Mouse (Mus musculus) cerebellum, postnatal 10 days (tissue): ENCODE measurements around the gene Csnk2b.
A peak's percentile ranks its signal among the peaks of the same experiment; 100 is the strongest.

ENCODE experiments used
- DNase-seq, 2 experiments: peaks; one replicate each; pipeline ENCODE4 v3.0.0; 2021; ENCODE audit warnings: mixed read lengths in 2 of 2

The Csnk2b gene

DNA sequence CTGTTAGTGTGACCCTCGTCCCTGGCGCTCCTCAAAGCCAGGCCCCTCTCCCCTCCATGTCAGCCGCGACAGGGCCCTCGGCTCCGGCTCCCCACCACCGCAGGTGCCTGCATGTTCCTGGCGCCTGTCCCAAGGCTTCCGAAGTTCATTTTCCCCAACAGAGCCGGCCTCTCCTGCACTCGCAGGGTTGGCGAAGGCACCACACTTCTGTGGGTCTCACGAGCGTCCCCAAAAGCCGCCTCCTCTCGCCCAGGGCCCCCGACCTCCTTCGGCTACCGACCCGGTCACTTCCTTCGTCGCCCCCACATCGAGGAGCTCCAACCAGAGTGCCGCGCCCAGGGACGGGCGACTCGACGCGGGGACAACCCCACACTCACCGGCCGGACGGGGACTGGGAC lies 1.1 kb downstream of the Csnk2b start:
- DNase-seq = peak; percentile 72 to 80

DNA sequence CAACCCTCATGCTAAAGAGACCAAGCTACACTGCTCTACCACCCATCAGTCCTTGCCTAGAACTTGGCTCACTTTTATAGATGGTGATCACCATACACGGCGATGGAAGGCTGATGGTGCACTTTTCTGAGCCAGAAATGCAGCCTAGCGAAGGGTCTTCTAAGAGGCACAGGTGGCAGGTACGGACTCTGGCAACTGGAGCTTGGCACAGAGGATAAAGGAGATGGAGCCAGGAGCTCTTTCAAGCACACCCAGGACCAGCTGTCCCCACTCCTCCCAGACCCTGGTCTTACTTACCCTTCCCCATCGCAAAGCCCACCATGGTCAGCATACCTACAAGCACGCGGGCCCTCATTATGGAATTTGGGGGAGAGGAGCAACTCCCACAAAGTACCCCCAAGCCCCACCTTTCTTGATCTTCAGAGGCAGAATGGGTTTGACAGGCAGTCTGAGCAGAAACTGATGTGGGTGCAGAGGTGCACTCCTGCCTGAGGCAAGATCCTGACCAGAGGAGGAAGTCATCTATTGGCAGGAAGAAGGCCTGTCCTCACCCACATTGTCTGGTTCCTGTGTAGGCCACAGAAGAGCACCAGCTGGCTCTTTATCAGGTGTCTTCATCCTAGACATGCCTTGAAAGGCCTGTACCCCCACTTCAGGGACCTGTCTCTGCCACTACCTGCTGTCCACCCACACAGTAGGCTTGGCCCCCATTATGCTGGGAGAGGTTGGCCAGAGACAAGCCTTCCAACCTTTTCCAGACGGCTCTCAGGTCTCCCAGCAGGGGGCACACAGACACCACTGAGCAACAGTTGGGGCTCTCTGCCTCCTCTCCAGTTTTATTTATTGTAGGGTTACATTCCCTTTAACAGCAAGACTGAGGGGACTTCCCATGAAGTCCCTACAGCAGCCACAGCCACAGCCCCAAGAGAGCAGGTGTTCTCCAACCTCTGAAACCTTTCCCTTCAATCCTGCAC lies 6.5 kb downstream of the Csnk2b start, which contains the start of gene Ly6g5b:
TSS of gene Ly6g5b (minus strand) at position 383 of the 974 bp plus-strand sequence.
- DNase-seq = peak; percentile 68 to 70

DNA sequence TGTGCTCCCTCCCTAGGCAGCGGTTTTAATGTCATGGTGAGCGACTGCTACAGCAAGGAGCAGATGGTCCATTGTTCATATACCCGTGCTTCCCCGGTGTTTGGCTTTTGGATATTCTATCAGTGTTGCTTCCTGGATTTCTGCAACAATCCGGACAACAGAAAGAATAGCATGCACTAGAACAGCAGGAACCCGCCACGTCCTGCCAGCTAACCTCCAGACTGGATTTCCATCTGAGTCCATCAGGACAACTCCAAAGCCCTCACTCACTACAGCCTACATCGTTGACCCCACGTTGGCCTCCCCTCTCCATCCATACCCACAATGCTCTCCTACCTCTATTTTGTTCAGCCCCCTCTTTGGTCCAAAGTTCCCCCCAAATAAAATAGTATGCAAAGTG lies 10.1 kb downstream of the Csnk2b start:
- DNase-seq = no peak

DNA sequence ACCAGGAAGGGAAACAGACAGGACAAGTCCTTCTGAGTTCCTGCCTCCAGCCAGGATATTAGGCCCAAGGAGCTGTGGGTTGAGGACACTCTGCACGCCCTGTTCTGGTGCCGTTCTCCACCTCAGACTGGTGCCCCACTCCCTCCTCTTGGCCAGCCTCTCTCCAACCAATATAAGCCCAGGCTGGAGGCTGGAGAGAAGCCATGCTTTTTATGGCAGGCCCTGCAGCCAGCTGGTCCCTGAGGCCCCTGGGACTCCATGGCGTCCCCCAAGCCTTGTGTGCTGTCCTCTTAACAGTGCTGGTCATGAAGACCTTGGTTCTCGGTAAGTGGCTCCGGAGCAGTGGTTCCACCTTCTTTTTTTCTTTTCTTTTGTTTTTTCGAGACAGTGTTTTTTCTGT lies 13.8 kb downstream of the Csnk2b start, which contains the start of gene Ly6g5c:
TSS of gene Ly6g5c (plus strand) at position 183 of the 400 bp plus-strand sequence.
- peak; percentile 86 to 90 for DNase-seq

DNA sequence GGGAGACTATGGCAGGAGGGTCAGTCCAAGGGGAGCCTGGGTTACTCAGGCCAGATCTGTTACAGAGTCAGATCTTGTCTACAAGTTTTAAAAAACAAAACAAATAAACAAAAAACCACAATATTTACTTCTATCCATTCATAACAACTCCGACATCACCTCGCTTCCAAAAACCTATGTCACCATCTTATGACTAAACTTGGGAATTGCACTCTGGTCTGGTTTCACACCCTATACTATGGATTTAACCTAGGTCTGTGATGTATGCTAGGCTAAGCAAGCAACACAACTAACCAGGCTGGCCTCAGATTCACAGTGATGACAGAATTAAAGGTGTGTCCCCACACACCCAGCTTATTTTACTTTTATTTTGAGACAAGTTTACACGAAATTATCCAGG lies 15.3 kb downstream of the Csnk2b start:
- no peak for DNase-seq

DNA sequence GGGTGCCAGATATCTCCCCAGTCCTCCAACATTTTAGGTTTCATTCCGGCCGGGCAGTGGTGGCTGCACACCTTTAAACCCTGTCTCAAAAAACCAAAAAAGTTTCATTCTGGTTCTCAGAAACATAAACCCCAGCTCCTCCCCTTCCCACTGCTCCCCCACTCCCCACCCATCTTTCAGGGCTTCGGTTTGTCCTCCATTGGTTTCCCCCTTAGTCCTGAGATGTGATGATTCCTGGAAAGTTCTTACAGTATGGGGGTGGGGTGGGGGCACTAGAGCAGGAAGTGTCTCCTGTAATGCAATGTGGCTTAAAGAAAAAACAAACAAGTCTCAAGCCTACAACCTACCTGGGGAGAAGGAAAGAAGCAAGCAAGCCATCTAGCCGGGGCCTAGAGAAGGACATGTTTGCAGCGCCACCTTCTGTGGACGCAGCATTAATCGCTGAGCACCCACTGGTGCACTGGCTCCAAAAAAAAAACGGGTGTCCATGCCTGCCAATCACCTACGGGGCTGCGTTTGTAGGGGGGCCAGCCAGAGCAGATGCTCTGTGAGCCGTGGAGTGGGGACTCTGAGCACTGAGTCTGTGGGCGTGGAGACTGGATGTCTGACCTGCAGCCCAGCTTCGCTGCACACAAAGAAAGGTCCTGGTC lies 16.0 kb downstream of the Csnk2b start:
- peak; percentile 83 to 84 for DNase-seq

DNA sequence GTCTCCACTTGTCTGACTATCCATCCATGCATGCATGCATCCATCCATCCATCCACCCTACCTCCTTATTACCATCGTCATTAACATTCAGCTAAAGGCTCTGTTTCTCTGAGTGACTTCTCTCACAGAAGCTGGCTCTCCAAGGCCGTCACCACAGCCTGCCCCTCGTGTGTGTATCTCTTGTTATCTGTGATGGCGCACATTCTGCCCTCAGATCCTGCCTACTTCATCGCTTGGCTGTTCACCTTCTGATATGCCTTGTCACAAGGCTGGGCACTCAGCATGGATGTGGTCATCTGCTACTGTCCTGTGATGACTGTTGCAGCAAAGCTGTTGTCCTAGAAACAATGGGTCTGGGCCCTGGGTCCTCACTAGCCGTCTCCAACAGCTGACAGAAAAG lies 17.1 kb downstream of the Csnk2b start:
- DNase-seq = no peak

DNA sequence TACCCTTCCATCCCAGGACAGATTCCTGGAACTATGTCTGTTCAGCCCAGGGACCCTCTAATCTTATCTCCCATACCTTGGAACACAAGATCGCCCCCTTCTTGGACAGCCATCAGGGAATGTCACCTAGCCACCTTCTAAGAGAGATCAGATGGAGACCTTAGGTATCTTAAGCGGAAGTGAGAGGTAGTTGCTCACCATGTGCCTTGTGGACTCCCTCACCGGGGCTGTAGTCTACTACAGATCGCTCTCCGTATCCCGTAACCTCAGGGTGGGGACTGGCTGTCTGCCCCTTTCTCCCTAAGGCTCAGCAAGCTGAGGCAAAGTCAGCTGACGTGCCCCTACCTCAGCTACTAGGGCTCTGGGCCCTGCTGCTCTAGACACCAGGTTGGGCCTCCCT lies 17.8 kb downstream of the Csnk2b start:
- DNase-seq = peak in 1 of 2 experiments; percentile 12

DNA sequence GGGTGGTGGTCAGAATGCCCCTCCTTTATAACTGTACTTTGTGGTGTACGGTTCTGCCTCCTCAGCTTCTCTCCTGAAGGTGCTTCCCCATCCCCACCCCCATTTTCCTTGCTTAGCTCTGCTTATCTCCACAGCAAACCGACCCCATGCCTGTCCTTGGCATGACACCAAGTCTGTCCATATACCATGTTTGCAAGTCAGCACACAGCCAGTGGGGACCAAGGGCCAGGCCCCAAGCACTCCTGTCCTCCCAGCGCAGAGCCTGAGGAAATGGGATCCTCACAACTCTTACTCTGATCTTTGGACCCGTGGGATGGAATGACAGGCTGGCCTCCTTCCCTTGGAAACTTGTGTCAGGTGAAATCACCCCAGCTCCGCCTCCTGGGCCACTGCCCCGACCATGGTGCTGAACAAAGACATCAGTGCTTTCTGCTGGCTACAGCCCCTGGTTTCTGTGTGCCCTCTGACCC lies 18.6 kb downstream of the Csnk2b start:
- DNase-seq = peak; percentile 27 to 43

DNA sequence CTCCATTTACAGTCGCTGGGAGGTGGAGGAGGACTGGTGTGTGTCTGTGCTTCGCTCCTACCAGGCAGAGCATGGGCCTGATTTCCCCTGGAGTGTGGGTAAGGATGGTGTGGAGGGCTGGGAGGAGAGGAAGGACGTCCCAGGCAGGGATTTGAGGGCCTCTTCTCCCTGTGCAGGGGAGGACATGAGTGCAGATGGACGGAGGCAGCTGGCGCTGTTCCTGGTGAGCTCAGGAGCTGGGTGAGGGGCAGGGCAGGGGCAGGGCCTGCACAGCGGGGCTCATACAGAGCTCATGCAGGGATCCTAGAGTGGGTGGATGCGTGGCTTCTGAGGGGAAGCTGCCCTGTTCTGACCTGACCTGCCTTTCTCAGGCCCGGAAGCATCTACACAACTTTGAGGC lies 19.6 kb downstream of the Csnk2b start:
- DNase-seq = peak; percentile 61 to 70

DNA sequence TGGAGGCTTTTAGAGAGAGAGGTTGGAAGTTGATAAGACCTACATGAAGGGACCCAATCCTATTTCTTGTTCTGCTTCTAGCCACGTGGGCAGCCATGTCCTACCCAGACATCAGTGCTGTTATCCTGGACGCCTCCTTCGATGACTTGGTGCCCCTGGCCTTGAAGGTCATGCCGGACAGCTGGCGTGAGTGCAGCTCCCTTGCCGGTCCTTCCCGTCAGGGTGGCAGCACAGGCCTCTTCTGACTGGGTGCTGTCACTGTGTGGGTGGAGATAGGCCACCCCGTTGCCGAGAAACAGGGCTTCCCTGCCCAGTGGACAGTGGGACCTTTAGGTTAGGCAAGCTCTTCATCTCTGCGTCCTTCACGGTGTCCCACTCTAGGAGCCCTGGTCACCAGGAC lies 20.7 kb downstream of the Csnk2b start:
- DNase-seq = no peak

DNA sequence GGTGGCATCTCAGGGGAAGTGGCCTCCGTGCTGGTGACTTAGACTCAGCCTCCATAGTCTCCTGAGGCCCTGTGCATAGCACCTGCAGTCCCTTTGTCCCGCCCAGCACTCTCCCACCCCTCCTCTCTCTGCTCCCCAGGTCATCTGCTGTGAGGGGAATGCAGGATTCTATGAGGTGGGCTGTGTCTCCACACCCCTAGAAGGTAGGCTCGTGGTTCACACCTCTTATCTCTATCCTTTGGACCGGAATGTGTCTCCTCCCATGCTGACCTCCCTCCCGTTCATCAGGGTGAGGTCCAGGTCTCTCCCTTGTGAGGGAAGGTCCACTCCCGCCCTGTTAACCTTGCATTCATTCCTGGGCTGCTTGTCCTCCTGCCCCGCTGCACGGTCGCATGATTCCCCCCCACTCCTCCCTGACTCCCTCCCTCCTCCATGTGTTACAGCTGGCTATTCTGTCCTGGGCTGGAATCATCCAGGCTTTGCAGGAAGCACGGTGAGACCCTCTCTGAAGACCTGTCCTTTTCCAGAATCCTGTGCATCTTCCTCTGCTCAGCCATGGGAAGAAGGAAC lies 21.6 kb downstream of the Csnk2b start:
- DNase-seq = no peak

DNA sequence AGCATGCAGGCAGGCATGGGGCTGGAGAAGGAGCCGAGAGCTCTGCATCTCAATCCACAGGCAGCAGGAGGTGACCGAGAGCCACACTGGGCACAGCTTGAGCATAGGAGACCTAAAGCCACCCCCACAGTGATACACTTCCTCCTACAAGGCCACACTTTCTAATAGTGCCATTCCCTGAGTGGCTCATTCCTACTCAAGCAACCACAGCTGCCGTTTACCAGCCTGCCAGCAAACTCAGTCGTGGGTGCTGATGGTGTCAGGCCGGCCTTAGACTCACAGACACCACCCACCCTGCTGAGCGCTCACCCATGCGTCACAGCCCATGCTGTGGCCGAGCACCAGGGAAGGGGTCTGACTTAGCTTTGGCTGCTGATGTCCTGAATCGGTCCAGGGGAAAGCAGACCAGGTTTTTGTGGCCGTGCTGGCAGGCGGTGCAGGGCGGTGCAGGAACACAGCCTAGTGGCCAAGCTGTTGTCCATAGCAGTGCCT lies 24.6 kb downstream of the Csnk2b start:
- DNase-seq = peak; percentile 78 to 79

DNA sequence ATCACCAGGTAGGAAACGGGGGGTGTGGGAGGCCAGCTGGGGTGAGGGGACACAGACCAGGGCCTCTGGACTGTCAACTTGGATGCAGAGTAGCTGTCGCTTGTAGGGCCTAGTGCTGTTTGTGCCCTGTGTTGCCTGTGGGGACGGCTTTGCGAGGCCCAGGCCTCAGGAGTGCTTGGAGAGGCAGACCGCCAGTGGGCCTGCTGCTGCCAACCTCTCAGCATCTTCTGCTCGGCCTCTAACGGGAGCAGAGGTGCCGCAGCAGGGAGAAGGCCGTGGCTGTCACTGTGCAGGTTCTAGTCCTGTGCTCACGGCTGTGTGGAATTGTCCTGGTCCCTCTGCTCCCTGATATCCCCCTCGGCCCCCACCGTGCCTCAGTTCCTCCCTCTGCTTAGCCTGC lies 25.3 kb downstream of the Csnk2b start:
- peak; percentile 58 to 61 for DNase-seq

DNA sequence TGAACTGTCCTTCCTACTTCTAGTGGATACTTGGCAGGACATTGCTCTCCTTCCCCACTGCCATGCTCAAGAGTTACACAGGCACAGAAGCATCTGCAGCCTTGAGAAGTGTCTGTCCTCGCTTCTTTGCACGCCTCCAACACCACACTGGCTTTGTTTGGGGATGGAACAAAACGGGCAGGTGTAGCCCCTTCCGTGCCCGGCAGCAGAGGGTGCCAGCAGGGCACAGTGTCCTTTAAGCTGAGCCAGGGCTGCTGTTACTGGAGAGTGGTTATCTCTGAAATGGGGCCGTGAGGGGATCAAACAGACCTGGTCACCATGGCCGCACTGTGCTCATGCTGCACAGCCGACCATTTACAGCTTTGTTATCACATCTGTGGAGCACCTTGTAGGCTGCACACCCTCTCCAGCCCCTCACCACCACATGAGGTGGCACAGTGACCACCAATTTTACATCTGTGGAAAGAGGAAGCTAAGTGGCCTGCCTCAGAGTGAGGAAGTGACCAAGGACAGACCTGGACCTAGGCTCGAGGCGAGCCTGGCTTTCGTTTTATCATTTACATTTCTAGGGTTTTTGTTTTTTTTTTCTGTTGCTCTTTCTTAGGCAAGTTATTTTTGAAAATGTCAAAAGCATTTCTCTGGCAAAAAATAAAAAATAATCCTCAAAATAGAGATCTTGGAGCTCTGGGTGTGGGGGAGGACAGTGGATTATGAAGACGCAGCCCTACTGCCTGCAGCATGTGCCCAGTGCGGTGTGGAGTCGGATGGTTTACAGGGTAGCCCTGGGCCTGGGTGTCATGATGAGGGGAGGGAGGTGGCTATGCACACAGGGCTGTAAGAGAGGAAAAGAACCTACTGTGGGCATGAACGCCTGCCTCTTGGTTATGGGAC lies 27.1 kb downstream of the Csnk2b start:
- no peak for DNase-seq

DNA sequence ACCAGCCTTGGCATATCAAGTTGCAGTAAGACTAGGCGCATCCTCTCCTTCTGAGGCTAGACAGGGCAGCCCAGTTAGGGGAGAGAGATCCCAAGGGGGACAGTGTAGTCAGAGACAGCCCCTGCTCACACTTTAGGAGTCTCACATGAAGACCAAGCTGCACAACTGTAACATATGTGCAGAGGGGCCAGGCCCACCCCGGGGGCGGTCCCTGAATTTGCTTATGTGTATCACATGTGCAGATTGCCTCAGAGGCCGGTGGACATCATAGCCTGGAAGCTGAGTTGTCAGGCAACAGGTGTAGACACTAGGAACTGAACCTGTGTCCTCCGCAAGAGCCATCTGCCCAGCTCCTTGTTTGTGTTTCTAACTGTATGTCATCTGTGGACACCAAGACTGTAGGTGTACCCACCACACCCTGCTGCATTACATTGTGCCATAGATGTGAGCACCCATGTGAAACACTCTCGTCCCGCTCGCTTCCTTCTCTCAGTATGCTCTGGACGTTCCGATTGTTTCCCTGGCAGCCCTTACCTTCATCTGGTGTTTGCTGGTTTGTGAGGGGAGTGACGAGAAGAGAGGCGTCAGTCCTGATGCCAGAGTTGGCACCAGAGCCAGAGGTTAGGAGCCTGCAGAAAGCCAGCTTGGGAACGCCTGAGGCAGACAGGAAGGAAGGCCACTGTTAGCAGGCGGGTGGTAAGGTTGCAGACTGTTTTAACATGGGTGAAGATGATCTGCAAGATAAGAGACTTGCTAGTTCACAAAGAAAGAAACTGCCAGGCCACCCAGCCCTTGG lies 29.3 kb downstream of the Csnk2b start:
- peak; percentile 57 to 68 for DNase-seq

DNA sequence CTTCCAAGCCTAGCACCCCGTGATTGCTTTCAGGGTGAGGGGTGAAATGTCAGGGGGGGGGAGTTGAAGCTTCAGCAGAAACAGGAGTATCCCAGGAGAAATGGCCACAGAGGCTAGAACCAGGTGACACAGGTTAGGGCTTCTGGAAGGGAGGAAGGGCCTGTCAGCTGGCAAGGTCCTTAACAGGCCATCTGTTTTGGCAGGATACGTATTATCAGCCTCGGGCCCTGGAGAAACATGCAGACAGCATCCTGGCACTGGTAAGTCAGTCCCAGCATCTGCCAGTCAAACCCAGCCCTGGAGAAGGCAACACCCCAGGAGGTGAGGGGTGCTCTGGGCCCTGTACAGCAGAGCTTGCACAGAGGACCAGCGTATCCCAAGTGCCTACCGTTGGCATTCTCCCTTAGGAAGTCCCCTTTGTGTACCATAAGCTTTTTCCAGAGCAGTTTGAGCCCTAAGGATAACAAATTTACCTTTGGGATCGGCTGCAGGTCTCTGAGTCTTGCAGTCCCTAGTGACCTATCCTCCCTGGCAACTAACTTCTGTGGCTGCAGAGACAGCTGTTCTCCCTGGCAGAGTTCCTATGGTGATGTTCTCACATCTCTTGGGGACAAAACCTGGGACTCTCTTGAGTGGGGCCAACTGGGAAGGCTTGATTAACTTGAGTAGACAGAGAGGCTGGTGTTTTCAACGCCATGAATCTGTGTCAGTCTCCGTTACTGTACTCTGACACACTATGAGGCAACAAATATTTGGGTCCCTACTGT lies 31.5 kb downstream of the Csnk2b start:
- DNase-seq = peak; percentile 89 to 91

DNA sequence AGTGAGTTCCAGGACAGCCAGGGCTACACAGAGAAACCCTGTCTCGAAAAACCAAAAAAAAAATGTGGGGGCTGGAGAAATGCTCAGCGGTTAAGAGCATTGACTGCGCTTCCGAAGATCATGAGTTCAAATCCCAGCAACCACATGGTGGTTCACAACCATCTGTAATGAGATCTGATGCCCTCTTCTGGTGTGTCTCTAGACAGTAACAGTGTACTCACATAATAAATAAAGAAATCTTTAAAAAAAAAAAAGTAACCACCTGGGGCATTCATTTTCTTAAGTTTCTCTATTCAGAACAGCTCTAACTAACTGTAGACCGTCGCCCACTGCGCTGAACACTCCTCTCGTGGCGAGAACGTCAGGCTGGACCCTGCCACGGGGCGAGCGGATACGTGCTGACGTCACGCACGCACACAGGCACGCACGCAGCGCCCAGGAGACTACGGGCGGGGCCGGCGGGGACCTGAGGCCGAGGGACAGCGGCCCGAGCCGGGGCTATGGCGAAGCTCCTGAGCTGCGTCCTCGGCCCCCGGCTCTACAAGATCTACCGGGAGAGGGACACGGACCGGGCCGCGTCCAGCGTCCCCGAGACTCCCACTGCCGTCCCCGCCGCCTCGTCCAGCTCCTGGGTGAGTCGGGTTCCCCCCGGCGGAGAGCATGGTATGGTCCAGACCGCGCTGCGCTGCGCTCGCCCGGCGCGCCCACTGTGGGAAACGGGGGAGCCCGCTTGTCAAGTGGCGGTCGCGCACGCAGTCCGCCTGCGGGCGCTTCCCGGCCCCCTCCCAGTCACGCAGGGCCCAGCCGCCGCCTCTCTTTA lies 32.8 kb downstream of the Csnk2b start, which contains the start of gene Abhd16a:
TSS of gene Abhd16a (plus strand) at position 439 of the 820 bp plus-strand sequence.
- DNase-seq = peak; percentile 97 to 98

DNA sequence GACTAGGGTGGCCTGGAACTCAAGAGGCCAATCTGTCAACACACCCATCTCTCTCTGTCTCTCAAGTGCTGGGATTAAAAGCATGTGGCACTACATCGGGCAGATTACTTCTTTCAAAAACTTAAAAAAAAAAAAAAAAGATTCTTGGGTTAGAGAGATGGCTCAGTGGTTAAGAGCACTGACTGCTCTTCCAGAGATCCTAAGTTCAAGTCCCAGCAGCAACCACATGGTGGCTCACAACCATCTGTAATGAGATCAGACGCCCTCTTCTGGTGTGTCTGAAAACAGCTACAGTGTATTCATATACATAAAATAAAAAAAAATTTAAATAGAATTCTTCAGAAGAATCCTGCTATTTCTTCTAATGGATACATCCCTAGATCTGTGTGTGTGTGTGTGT lies 33.7 kb downstream of the Csnk2b start:
- DNase-seq = peak; percentile 45 to 62
